Mouse (Mus musculus) hindbrain, embryonic 11.5 days (tissue): Measurements from ENCODE around the gene Cntn4. TPM values are rescaled to one million over a fixed set of nuclear protein-coding genes. Genes with fewer than 3 reads are reported as not detected.

Experiments
- ATAC-seq: fragments of 200-750 bp; cut with Nextera tagmentation; 2 replicates; pipeline ENCODE4 v1.8.0; 2017; ENCODE audit warnings: mild to moderate bottlenecking, moderate TSS enrichment, moderate library complexity; ENCODE audit not compliant: low FRiP score
- DNase-seq: peaks from one replicate; pipeline ENCODE4 v3.0.0-alpha.2; 2015; ENCODE audit warnings: low spot score
- H3K27ac ChIP-seq: fragments of 300-500 bp; sonication (generic); 2 replicates; pipeline ENCODE4 v1.5.1; 2014; ENCODE audit warnings: mild to moderate bottlenecking, low read depth, low read length
- H3K27me3 ChIP-seq: fragments of 300-500 bp; sonication (generic); 2 replicates; pipeline ENCODE4 v1.6.1; 2014; ENCODE audit warnings: mild to moderate bottlenecking, low read length, moderate library complexity, mixed read lengths; ENCODE audit not compliant: control insufficient read depth, insufficient read depth
- H3K36me3 ChIP-seq: fragments of 300-500 bp; sonication (generic); 2 replicates; pipeline ENCODE4 v1.6.1; 2014; ENCODE audit warnings: mild to moderate bottlenecking, low read length, moderate library complexity, mixed read lengths; ENCODE audit not compliant: control insufficient read depth, insufficient read depth
- H3K4me1 ChIP-seq: fragments of 300-500 bp; sonication (generic); replicated peaks from 2 replicates; pipeline ENCODE4 v1.6.1; 2014; ENCODE audit warnings: low read length, mixed read lengths; ENCODE audit not compliant: control insufficient read depth, insufficient read depth
- H3K4me2 ChIP-seq: fragments of 300-500 bp; sonication (generic); replicated peaks from 2 replicates; pipeline ENCODE4 v1.6.1; 2014; ENCODE audit warnings: mild to moderate bottlenecking, low read depth, low read length
- H3K4me3 ChIP-seq: fragments of 300-500 bp; sonication (generic); 2 replicates; pipeline ENCODE4 v1.5.1; 2014; ENCODE audit warnings: low read depth, low read length
- H3K9ac ChIP-seq: fragments of 300-500 bp; sonication (generic); 2 replicates; pipeline ENCODE4 v1.6.1; 2014; ENCODE audit warnings: low read depth, low read length
- H3K9me3 ChIP-seq: fragments of 300-500 bp; sonication (generic); 2 replicates; pipeline ENCODE4 v1.6.1; 2016; ENCODE audit warnings: low read length; ENCODE audit not compliant: control insufficient read depth
- WGBS: fragments of 180-500 bp; shearing (Covaris S2); extraction: QIAGEN DNeasy Blood & Tissue Kit; methylation state at CpG from one replicate; pipeline ENCODE4 v1.1.7; 2014; 5-methylcytosine and 5-hydroxymethylcytosine counted together
- polyA plus RNA-seq: library from polyadenylated mRNA; unstranded; fragments of >200 nt; fragmentation: Nextera tagmentation; extraction: Ambion mirVana; gene quantifications from 2 replicates; pipeline ENCODE4 v1.2.1, GENCODE M21; 2014

Gene Cntn4
- polyA plus RNA-seq, 1 experiment from 2014 or later, result 1.7 TPM

GRCm38 (mm10) chr6:106263396-106263795, 585.9 kb downstream of the Cntn4 start:
- Histone ChIP-seq H3K27me3 (no peaks in the 10 kb centered on the region), H3K36me3 (no peaks in the 10 kb centered on the region), H3K9me3 (no peaks in the 10 kb centered on the region), H3K4me1 (no peaks in the 10 kb centered on the region), H3K27ac (no peak overlapping the region), H3K9ac (no peak overlapping the region), H3K4me3 (no peak overlapping the region), H3K4me2 (no peak overlapping the region)
- no peak for ATAC-seq
- 97% methylated on average over 3 of the region's 3 CpGs for WGBS
- DNase-seq, result no peak

GRCm38 (mm10) chr6:106265487-106265886, 588.0 kb downstream of the Cntn4 start:
- H3K9me3 ChIP-seq, result no peaks in the 10 kb centered on the region
- no peak overlapping the region for H3K4me2 ChIP-seq
- H3K27ac ChIP-seq, result no peak overlapping the region
- no peaks in the 10 kb centered on the region for H3K27me3 ChIP-seq
- peak; percentile 1 for DNase-seq
- H3K4me3 ChIP-seq, result no peak overlapping the region
- no peaks in the 10 kb centered on the region for H3K4me1 ChIP-seq
- WGBS, result 89% methylated on average over 3 of the region's 3 CpGs
- ATAC-seq, result no peak
- no peak overlapping the region for H3K9ac ChIP-seq
- H3K36me3 ChIP-seq, result no peaks in the 10 kb centered on the region

GRCm38 (mm10) chr6:106266304-106266703, 588.8 kb downstream of the Cntn4 start:
- Histone ChIP-seq H3K9ac (no peak overlapping the region), H3K27me3 (no peaks in the 10 kb centered on the region), H3K4me2 (no peak overlapping the region), H3K36me3 (no peaks in the 10 kb centered on the region), H3K4me3 (no peak overlapping the region), H3K27ac (no peak overlapping the region), H3K4me1 (no peaks in the 10 kb centered on the region), H3K9me3 (no peaks in the 10 kb centered on the region)
- DNase-seq, result no peak
- WGBS, result 92% methylated on average over 2 of the region's 2 CpGs
- ATAC-seq, result no peak

GRCm38 (mm10) chr6:106268723-106269122, 591.3 kb downstream of the Cntn4 start:
- H3K4me3 ChIP-seq, result no peak overlapping the region
- ATAC-seq (no peak), DNase-seq (no peak)
- WGBS, result 87% methylated on average over 4 of the region's 4 CpGs
- H3K9ac ChIP-seq, result no peak overlapping the region
- H3K36me3 ChIP-seq, result no peaks in the 10 kb centered on the region
- H3K27ac ChIP-seq, result no peak overlapping the region
- H3K27me3 ChIP-seq, result no peaks in the 10 kb centered on the region
- H3K4me2 ChIP-seq, result no peak overlapping the region
- H3K4me1 ChIP-seq, result no peaks in the 10 kb centered on the region
- H3K9me3 ChIP-seq, result no peaks in the 10 kb centered on the region

- Histone ChIP-seq H3K9ac (no peak overlapping the region), H3K4me1 (no peaks in the 10 kb centered on the region), H3K9me3 (no peaks in the 10 kb centered on the region), H3K4me2 (no peak overlapping the region), H3K4me3 (no peak overlapping the region), H3K27ac (no peak overlapping the region), H3K27me3 (no peaks in the 10 kb centered on the region), H3K36me3 (no peaks in the 10 kb centered on the region)
- DNase-seq (no peak), ATAC-seq (no peak)
- 91% methylated on average over 2 of the region's 2 CpGs for WGBS
These were observed 599.7 kb downstream of the Cntn4 start for GRCm38 (mm10) chr6:106277139-106277538.

GRCm38 (mm10) chr6:106281621-106282020, 604.2 kb downstream of the Cntn4 start:
- Histone ChIP-seq H3K4me3 (no peak overlapping the region), H3K36me3 (no peaks in the 10 kb centered on the region), H3K4me1 (no peaks in the 10 kb centered on the region), H3K27ac (no peak overlapping the region), H3K9ac (no peak overlapping the region), H3K4me2 (no peak overlapping the region), H3K27me3 (no peaks in the 10 kb centered on the region), H3K9me3 (no peaks in the 10 kb centered on the region)
- ATAC-seq (no peak), DNase-seq (no peak)
- 92% methylated on average over 6 of the region's 6 CpGs for WGBS

GRCm38 (mm10) chr6:106283815-106284214, 606.4 kb downstream of the Cntn4 start:
- Histone ChIP-seq H3K4me1 (no peaks in the 10 kb centered on the region), H3K9me3 (no peaks in the 10 kb centered on the region), H3K4me3 (no peak overlapping the region), H3K9ac (no peak overlapping the region), H3K27ac (no peak overlapping the region), H3K27me3 (no peaks in the 10 kb centered on the region), H3K4me2 (no peak overlapping the region), H3K36me3 (no peaks in the 10 kb centered on the region)
- WGBS, result 85% methylated on average over 1 of the region's 1 CpGs
- ATAC-seq, result no peak
- DNase-seq, result no peak

GRCm38 (mm10) chr6:106299451-106299850, 622.0 kb downstream of the Cntn4 start:
- H3K4me2 ChIP-seq, result no peak overlapping the region
- H3K36me3 ChIP-seq, result no peaks in the 10 kb centered on the region
- H3K9me3 ChIP-seq, result no peaks in the 10 kb centered on the region
- H3K4me3 ChIP-seq, result no peak overlapping the region
- no peaks in the 10 kb centered on the region for H3K27me3 ChIP-seq
- 84% methylated on average over 1 of the region's 1 CpGs for WGBS
- no peak for ATAC-seq
- no peak overlapping the region for H3K27ac ChIP-seq
- no peak overlapping the region for H3K9ac ChIP-seq
- H3K4me1 ChIP-seq, result no peaks in the 10 kb centered on the region
- DNase-seq, result no peak

GRCm38 (mm10) chr6:106300179-106300578, 622.7 kb downstream of the Cntn4 start:
- Histone ChIP-seq H3K9me3 (no peaks in the 10 kb centered on the region), H3K4me2 (no peak overlapping the region), H3K4me3 (no peak overlapping the region), H3K27ac (no peak overlapping the region), H3K36me3 (no peaks in the 10 kb centered on the region), H3K27me3 (no peaks in the 10 kb centered on the region), H3K4me1 (no peaks in the 10 kb centered on the region), H3K9ac (no peak overlapping the region)
- DNase-seq, result no peak
- 68% methylated on average over 3 of the region's 3 CpGs for WGBS
- no peak for ATAC-seq
